Mouse (Mus musculus) midbrain, embryonic 11.5 days (tissue): Measurements from ENCODE around the gene Efhd1. TPM values are rescaled to one million over a fixed set of nuclear protein-coding genes. Genes with fewer than 3 reads are reported as not detected.

Experiments
- ATAC-seq: fragments of 200-750 bp; cut with Nextera tagmentation; 2 replicates; pipeline ENCODE4 v1.8.0; 2017; ENCODE audit warnings: moderate TSS enrichment, moderate library complexity; ENCODE audit not compliant: low FRiP score
- DNase-seq: peaks from one replicate; pipeline ENCODE4 v3.0.0; 2015; ENCODE audit warnings: low spot score; ENCODE audit errors: missing footprints
- H3K27ac ChIP-seq: fragments of 300-500 bp; sonication (generic); 2 replicates; pipeline ENCODE4 v1.5.1; 2014; ENCODE audit warnings: low read depth, low read length
- H3K27me3 ChIP-seq: fragments of 300-500 bp; sonication (generic); 2 replicates; pipeline ENCODE4 v1.6.1; 2014; ENCODE audit warnings: mild to moderate bottlenecking, low read length, moderate library complexity, mixed read lengths; ENCODE audit not compliant: control insufficient read depth, insufficient read depth
- H3K36me3 ChIP-seq: fragments of 300-500 bp; sonication (generic); 2 replicates; pipeline ENCODE4 v1.6.1; 2014; ENCODE audit warnings: mild to moderate bottlenecking, low read length, moderate library complexity, mixed read lengths; ENCODE audit not compliant: control insufficient read depth, insufficient read depth
- H3K4me1 ChIP-seq: fragments of 300-500 bp; sonication (generic); 2 replicates; pipeline ENCODE4 v1.6.1; 2014; ENCODE audit warnings: low read length; ENCODE audit not compliant: control insufficient read depth, insufficient read depth
- H3K4me2 ChIP-seq: fragments of 300-500 bp; sonication (generic); 2 replicates; pipeline ENCODE4 v1.6.1; 2014; ENCODE audit warnings: mild to moderate bottlenecking, moderate library complexity
- H3K4me3 ChIP-seq: fragments of 300-500 bp; sonication (generic); 2 replicates; pipeline ENCODE4 v1.5.1; 2014; ENCODE audit warnings: low read depth, low read length
- H3K9ac ChIP-seq: fragments of 300-500 bp; sonication (generic); 2 replicates; pipeline ENCODE4 v1.6.1; 2014; ENCODE audit warnings: low read length
- H3K9me3 ChIP-seq: fragments of 300-500 bp; sonication (generic); 2 replicates; pipeline ENCODE4 v1.6.1; 2016; ENCODE audit warnings: low read length; ENCODE audit not compliant: control insufficient read depth
- WGBS: fragments of 180-500 bp; shearing (Covaris S2); extraction: QIAGEN DNeasy Blood & Tissue Kit; methylation state at CpG from one replicate; pipeline ENCODE4 v1.1.7; 2014; 5-methylcytosine and 5-hydroxymethylcytosine counted together
- polyA plus RNA-seq: library from polyadenylated mRNA; unstranded; fragments of >200 nt; fragmentation: Nextera tagmentation; extraction: Ambion mirVana; gene quantifications from 2 replicates; pipeline ENCODE4 v1.2.1, GENCODE M21; 2014

The Efhd1 gene
- polyA plus RNA-seq, 1 experiment from 2014 or later: 0.83 TPM

- Histone ChIP-seq H3K9me3 (no peaks in the 10 kb centered on the region), H3K27me3 (no peaks in the 10 kb centered on the region), H3K4me1 (peaks cover 10% of the 10 kb centered on the region), H3K27ac (no peak overlapping the region), H3K4me2 (no peak overlapping the region), H3K9ac (no peak overlapping the region), H3K36me3 (no peaks in the 10 kb centered on the region), H3K4me3 (no peak overlapping the region)
- WGBS: 93% methylated on average over 12 of the region's 12 CpGs
- no peak for ATAC-seq
- no peak for DNase-seq
Observed at GRCm38 (mm10) chr1:87275151-87275550, 11.0 kb downstream of the Efhd1 start.

- no peak overlapping the region for H3K9ac ChIP-seq
- H3K27me3 ChIP-seq: no peaks in the 10 kb centered on the region
- H3K36me3 ChIP-seq: no peaks in the 10 kb centered on the region
- peaks cover 4% of the 10 kb centered on the region for H3K4me1 ChIP-seq
- DNase-seq (peak; percentile 45), ATAC-seq (no peak)
- no peak overlapping the region for H3K4me3 ChIP-seq
- H3K4me2 ChIP-seq: no peak overlapping the region
- H3K9me3 ChIP-seq: no peaks in the 10 kb centered on the region
- no peak overlapping the region for H3K27ac ChIP-seq
- WGBS: 68% methylated on average over 2 of the region's 2 CpGs
Observed at GRCm38 (mm10) chr1:87276056-87276455, 11.9 kb downstream of the Efhd1 start.

DNA sequence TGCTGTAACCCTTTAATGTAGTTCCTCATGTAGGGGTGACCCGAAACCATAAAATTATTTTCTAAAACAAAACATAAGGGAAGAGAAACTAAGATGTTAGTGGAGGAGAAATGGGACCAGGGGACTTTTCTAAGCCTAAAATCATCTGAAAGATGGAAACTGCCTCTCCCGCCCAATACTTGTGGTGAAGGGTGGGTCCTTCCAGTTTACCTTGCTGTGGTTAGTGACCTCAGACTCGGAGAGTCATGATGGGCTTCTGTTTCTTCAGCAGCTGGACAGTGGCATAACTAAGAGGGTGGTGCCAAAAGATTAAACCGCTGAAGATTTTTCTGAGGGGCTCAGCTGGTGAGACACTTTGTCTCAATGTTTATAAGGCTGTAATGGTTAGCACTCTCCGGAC, 16.1 kb downstream of the Efhd1 start:
- DNase-seq (peak; percentile 6), ATAC-seq (no peak)
- no peak overlapping the region for H3K4me2 ChIP-seq
- WGBS: 76% methylated on average over 5 of the region's 5 CpGs
- H3K9ac ChIP-seq: no peak overlapping the region
- H3K4me1 ChIP-seq: no peaks in the 10 kb centered on the region
- H3K9me3 ChIP-seq: no peaks in the 10 kb centered on the region
- H3K27ac ChIP-seq: no peak overlapping the region
- no peak overlapping the region for H3K4me3 ChIP-seq
- no peaks in the 10 kb centered on the region for H3K27me3 ChIP-seq
- no peaks in the 10 kb centered on the region for H3K36me3 ChIP-seq

DNA sequence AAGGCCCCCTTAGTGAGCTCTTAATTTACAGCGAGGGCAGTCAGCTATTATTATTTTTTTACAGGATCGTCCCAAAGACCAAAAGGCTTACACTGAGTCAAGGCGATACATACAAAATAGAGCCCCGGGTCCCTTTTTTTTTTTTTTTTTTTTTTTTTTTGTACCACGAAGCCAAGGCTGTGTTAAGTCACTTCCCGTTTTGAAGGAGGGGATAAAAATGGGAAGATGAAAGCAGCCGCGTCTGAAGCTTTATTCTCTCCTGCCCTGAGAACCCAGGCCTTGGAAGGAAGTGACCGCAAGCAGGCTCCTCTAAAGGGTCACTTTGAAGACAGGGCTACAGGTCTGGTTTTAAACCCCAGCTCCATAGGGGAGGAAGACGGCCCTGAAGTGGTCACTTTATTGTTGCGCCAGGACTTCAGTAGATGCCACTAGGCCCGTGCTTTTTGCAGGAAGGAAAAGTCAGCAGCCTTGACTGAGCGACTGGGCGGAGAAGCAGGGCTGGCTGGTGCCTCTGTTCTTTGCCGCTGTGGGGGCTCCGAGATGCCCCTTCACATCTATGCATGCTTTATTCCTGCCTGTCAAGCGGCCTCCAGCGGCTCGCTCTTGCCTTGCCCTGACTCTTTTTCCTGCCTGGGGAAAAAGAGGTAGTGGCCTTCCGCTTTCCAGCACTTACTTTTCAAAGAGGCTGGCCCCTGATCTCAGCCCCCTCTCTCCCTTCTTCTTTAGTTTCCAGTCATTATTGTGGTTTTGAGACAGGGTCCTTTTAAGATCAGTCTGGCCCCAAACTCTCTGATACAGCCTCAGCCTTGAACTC, 17.6 kb downstream of the Efhd1 start:
- Histone ChIP-seq H3K9me3 (no peaks in the 10 kb centered on the region), H3K27me3 (no peaks in the 10 kb centered on the region), H3K4me2 (no peak overlapping the region), H3K4me3 (no peak overlapping the region), H3K9ac (no peak overlapping the region; the same call in 1 of the 2 replicates), H3K36me3 (no peaks in the 10 kb centered on the region), H3K27ac (no peak overlapping the region), H3K4me1 (no peaks in the 10 kb centered on the region)
- DNase-seq: peak; percentile 86
- no peak for ATAC-seq
- WGBS: 20% methylated on average over 20 of the region's 20 CpGs

GRCm38 (mm10) chr1:87282413-87282788, 18.2 kb downstream of the Efhd1 start:
- ATAC-seq (no peak), DNase-seq (peak; percentile 75)
- Histone ChIP-seq H3K9ac (no peak overlapping the region), H3K27ac (no peak overlapping the region), H3K4me2 (no peak overlapping the region), H3K27me3 (no peaks in the 10 kb centered on the region), H3K4me1 (no peaks in the 10 kb centered on the region), H3K9me3 (no peaks in the 10 kb centered on the region), H3K36me3 (no peaks in the 10 kb centered on the region), H3K4me3 (no peak overlapping the region)
- WGBS: 73% methylated on average over 6 of the region's 6 CpGs

- Histone ChIP-seq H3K4me1 (no peaks in the 10 kb centered on the region), H3K36me3 (no peaks in the 10 kb centered on the region), H3K4me2 (no peak overlapping the region), H3K9me3 (no peaks in the 10 kb centered on the region), H3K27me3 (no peaks in the 10 kb centered on the region), H3K27ac (no peak overlapping the region), H3K9ac (no peak overlapping the region), H3K4me3 (no peak overlapping the region)
- WGBS: 84% methylated on average over 10 of the region's 10 CpGs
- ATAC-seq (no peak), DNase-seq (peak; percentile 79)
Observed at GRCm38 (mm10) chr1:87283410-87283960, 19.3 kb downstream of the Efhd1 start.

DNA sequence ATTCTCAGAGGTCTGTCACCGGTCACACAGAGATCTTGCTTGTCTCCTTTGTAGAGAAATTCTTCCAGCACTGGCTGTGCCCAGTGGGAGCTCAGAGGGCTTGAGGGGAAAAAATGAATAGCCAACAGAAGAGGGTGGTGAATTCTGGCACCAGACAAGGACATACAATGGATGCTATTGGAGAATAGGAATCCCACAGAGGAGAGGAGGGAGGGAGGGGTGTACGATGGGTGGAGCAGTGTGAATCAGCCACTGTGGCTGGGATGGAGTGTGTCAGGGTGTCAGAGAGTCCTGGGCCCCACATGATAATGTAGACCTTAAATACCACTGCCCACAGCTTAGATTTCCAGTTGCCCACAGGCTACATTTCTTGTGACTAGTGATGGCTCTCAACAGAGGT, 22.9 kb downstream of the Efhd1 start:
- WGBS: 67% methylated on average over 2 of the region's 2 CpGs
- H3K27ac ChIP-seq: no peak overlapping the region
- peak; percentile 26 for DNase-seq
- no peaks in the 10 kb centered on the region for H3K9me3 ChIP-seq
- H3K36me3 ChIP-seq: no peaks in the 10 kb centered on the region
- H3K27me3 ChIP-seq: no peaks in the 10 kb centered on the region
- H3K9ac ChIP-seq: no peak overlapping the region
- H3K4me1 ChIP-seq: no peaks in the 10 kb centered on the region
- no peak for ATAC-seq
- no peak overlapping the region for H3K4me2 ChIP-seq
- no peak overlapping the region for H3K4me3 ChIP-seq

DNA sequence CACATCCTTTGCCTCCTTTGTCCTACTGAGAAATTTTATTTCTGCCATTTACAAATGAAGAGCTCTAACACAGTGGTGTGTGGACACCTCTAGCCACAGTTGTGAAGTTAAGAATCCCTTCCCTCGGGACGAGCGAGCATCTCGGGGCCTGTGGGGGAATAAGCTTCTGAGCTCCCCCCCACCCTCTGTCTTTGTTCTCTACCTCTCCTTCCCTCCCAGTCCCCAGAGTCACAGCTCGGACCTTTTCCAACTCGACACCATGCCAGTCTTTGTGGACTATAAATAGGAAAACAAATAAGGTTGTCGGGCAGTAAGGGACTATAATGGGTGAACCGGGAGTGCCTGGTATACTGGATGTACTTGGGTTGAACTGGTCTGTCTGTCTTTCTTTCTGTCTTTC, 27.3 kb downstream of the Efhd1 start:
- Histone ChIP-seq H3K4me2 (no peak overlapping the region), H3K27me3 (no peaks in the 10 kb centered on the region), H3K9me3 (no peaks in the 10 kb centered on the region), H3K4me3 (no peak overlapping the region), H3K27ac (no peak overlapping the region), H3K36me3 (no peaks in the 10 kb centered on the region), H3K9ac (no peak overlapping the region), H3K4me1 (no peaks in the 10 kb centered on the region)
- WGBS: 74% methylated on average over 8 of the region's 8 CpGs
- ATAC-seq (no peak), DNase-seq (peak; percentile 23)

DNA sequence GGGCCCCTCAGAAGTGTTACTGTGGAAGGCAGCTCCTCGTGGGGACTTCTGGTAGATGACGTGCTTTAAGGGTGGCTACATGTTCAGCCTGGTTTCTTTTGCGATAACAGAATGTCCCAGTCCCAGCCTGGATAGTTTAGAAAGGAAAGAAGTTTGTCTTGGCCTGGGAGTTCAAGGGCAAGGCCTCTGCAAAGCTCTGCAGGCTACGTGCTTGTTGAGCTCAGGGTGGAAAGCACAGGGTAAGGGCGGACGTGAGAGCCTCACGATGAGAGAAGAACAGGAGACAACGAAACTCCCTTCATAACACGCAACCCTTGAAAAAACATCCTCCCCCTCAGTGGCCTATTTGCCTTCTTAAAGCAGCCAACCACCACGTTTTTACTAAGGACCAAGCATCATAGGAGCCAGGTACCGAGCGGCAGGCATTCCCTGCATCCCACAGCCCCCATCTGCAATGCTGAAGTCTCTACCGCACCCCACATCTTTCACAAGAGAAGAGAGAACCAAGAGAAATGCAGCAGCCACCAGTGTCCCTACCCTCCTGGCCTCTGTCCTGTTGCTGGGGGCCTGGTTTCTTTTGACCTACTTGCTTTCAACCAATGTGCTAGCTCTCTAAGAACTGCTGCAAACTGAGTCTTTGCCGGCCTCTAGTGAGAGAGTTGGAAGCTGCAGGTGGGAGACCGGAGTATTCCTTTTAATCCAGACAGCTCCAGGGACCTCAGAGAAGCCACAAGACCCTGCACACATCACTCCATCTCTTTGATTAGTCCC, 28.4 kb downstream of the Efhd1 start:
- WGBS: 67% methylated on average over 15 of the region's 15 CpGs
- H3K27me3 ChIP-seq: no peaks in the 10 kb centered on the region
- ATAC-seq (no peak), DNase-seq (peak; percentile 87)
- no peak overlapping the region for H3K27ac ChIP-seq
- no peaks in the 10 kb centered on the region for H3K4me1 ChIP-seq
- H3K4me3 ChIP-seq: no peak overlapping the region
- no peak overlapping the region for H3K4me2 ChIP-seq
- no peak overlapping the region for H3K9ac ChIP-seq
- H3K36me3 ChIP-seq: no peaks in the 10 kb centered on the region
- no peaks in the 10 kb centered on the region for H3K9me3 ChIP-seq
